Mouse (Mus musculus) CH12.LX (cell line): ENCODE results near the gene Atp1b3. TPM values are rescaled to one million over a fixed set of nuclear protein-coding genes. Genes with fewer than 3 reads are reported as not detected.
A peak's percentile ranks its signal among the peaks of the same experiment; 100 is the strongest.

Source experiments
- DNase-seq: peaks from one replicate; pipeline ENCODE4 v3.0.0-alpha.2; 2013; ENCODE audit errors: extremely low read depth
- H3K27ac ChIP-seq: 2 replicates; pipeline ENCODE4 v1.5.1; 2012; ENCODE audit warnings: low read depth, mild to moderate bottlenecking, control low read depth, moderate library complexity; ENCODE audit not compliant: insufficient read depth
- H3K27me3 ChIP-seq: replicated peaks from 2 replicates; pipeline ENCODE3; 2012; ENCODE audit warnings: inconsistent platforms
- H3K36me3 ChIP-seq, 2 experiments: replicated peaks in 1 of 2; 2 replicates each; pipeline versions ENCODE3 to v1.6.1; 2012; ENCODE audit warnings: inconsistent platforms in 1 of 2, low read length in 1 of 2, mild to moderate bottlenecking in 1 of 2, mixed read lengths in 1 of 2, moderate library complexity in 1 of 2; ENCODE audit not compliant: control insufficient read depth in 1 of 2, insufficient read depth in 1 of 2
- H3K4me1 ChIP-seq, 2 experiments: 2 replicates each; pipeline ENCODE4 v1.6.1; 2012; ENCODE audit warnings: inconsistent platforms in 1 of 2, moderate library complexity in 1 of 2; ENCODE audit not compliant: insufficient read depth in 2 of 2, control insufficient read depth in 1 of 2
- H3K4me2 ChIP-seq: 2 replicates; pipeline ENCODE4 v1.6.1; 2012; ENCODE audit warnings: low read depth, mild to moderate bottlenecking, control low read depth; ENCODE audit not compliant: poor library complexity, insufficient read depth, severe bottlenecking
- H3K4me3 ChIP-seq, 3 experiments: fragments of 150-350 bp in 1 of 3; sonication (generic) in 1 of 3; replicated peaks in 1 of 3; 2 replicates each; pipeline versions ENCODE3 to v1.5.1; 2011 to 2012; ENCODE audit warnings: low read depth in 2 of 3, low read length in 2 of 3, mild to moderate bottlenecking in 2 of 3, moderate library complexity in 2 of 3, control low read depth in 1 of 3, improper control_type of control experiment in 1 of 3, inconsistent platforms in 1 of 3, mixed read lengths in 1 of 3; ENCODE audit not compliant: poor library complexity in 1 of 3
- H3K79me2 ChIP-seq: replicated peaks from 2 replicates; pipeline ENCODE4 v1.6.1; 2012; ENCODE audit warnings: mild to moderate bottlenecking, moderate library complexity; ENCODE audit not compliant: control insufficient read depth, poor library complexity, insufficient read depth, severe bottlenecking; ENCODE audit errors: extremely low read depth
- H3K9ac ChIP-seq: 2 replicates; pipeline ENCODE4 v1.6.1; 2012; ENCODE audit warnings: low read depth, mild to moderate bottlenecking, control low read depth, moderate library complexity; ENCODE audit not compliant: insufficient read depth
- H3K9me3 ChIP-seq: replicated peaks from 2 replicates; pipeline ENCODE3; 2012; ENCODE audit warnings: low read length, inconsistent platforms, mixed read lengths
- BHLHE40 ChIP-seq: IDR thresholded peaks from 2 replicates; pipeline ENCODE4 v1.6.1; 2011; ENCODE audit warnings: mild to moderate bottlenecking, low read depth, low read length, improper control_type of control experiment
- CHD2 ChIP-seq: IDR thresholded peaks from 2 replicates; pipeline ENCODE4 v1.6.1; 2011; ENCODE audit warnings: low read length, improper control_type of control experiment
- CTCF ChIP-seq, 2 experiments: IDR thresholded peaks in 1 of 2; conservative IDR thresholded peaks in 1 of 2; 2 replicates each; pipeline ENCODE4 v1.5.1; 2011 to 2012; ENCODE audit warnings: low read depth in 2 of 2, low read length in 2 of 2, improper control_type of control experiment in 1 of 2, inconsistent platforms in 1 of 2, mild to moderate bottlenecking in 1 of 2, moderate library complexity in 1 of 2
- EP300 ChIP-seq: IDR thresholded peaks from 2 replicates; pipeline ENCODE4 v1.6.1; 2011; ENCODE audit warnings: low read length, improper control_type of control experiment
- ETS1 ChIP-seq: conservative IDR thresholded peaks from 2 replicates; pipeline ENCODE4 v1.6.1; 2012; ENCODE audit warnings: low read depth, mild to moderate bottlenecking, inconsistent platforms, low read length, improper control_type of control experiment, moderate library complexity
- GABPA ChIP-seq: IDR thresholded peaks from 2 replicates; pipeline ENCODE4 v1.6.1; 2012; ENCODE audit warnings: low read depth, low read length, improper control_type of control experiment, inconsistent platforms; ENCODE audit not compliant: insufficient replicate concordance
- HCFC1 ChIP-seq: IDR thresholded peaks from 2 replicates; pipeline ENCODE4 v1.6.1; 2012; ENCODE audit warnings: low read depth, mild to moderate bottlenecking, inconsistent platforms, low read length, improper control_type of control experiment
- IRF4 ChIP-seq: IDR thresholded peaks from 2 replicates; pipeline ENCODE4 v1.6.1; 2014; ENCODE audit warnings: low read depth, mild to moderate bottlenecking, inconsistent platforms, low read length, improper control_type of control experiment
- JUND ChIP-seq: conservative IDR thresholded peaks from 2 replicates; pipeline ENCODE4 v1.6.1; 2011; ENCODE audit warnings: low read depth, low read length, improper control_type of control experiment
- KAT2A ChIP-seq: IDR thresholded peaks from 2 replicates; pipeline ENCODE4 v1.6.1; 2012; ENCODE audit warnings: low read length, improper control_type of control experiment, inconsistent platforms; ENCODE audit not compliant: insufficient replicate concordance
- MAX ChIP-seq: IDR thresholded peaks from 2 replicates; pipeline ENCODE4 v1.6.1; 2011; ENCODE audit warnings: low read length, improper control_type of control experiment
- MEF2A ChIP-seq: IDR thresholded peaks from 2 replicates; pipeline ENCODE4 v1.6.1; 2014; ENCODE audit warnings: low read depth, mild to moderate bottlenecking, inconsistent platforms, low read length, improper control_type of control experiment, borderline replicate concordance
- MYC ChIP-seq: IDR thresholded peaks from 2 replicates; pipeline ENCODE4 v1.6.1; 2011; ENCODE audit warnings: low read depth, mild to moderate bottlenecking, improper control_type of control experiment, low read length
- NELFE ChIP-seq: IDR thresholded peaks from 2 replicates; pipeline ENCODE4 v1.6.1; 2011; ENCODE audit warnings: low read depth, low read length, improper control_type of control experiment
- PAX5 ChIP-seq: IDR thresholded peaks from 2 replicates; pipeline ENCODE4 v1.6.1; 2012; ENCODE audit warnings: low read length, inconsistent platforms, mixed read lengths
- POLR2AphosphoS2 ChIP-seq: IDR thresholded peaks from 2 replicates; pipeline ENCODE4 v1.6.1; 2011; ENCODE audit warnings: low read depth, low read length, improper control_type of control experiment
- RAD21 ChIP-seq: IDR thresholded peaks from 2 replicates; pipeline ENCODE4 v1.6.1; 2011; ENCODE audit warnings: low read depth, mild to moderate bottlenecking, low read length, improper control_type of control experiment, moderate library complexity
- SMC3 ChIP-seq: IDR thresholded peaks from 2 replicates; pipeline ENCODE4 v1.6.1; 2011; ENCODE audit warnings: low read depth, low read length, improper control_type of control experiment
- TBP ChIP-seq: conservative IDR thresholded peaks from 2 replicates; pipeline ENCODE4 v1.6.1; 2011; ENCODE audit warnings: low read depth, low read length, improper control_type of control experiment
- UBTF ChIP-seq: IDR thresholded peaks from 2 replicates; pipeline ENCODE4 v1.6.1; 2012; ENCODE audit warnings: low read depth, mild to moderate bottlenecking, inconsistent platforms, low read length, improper control_type of control experiment, moderate library complexity
- USF1 ChIP-seq: IDR thresholded peaks from 2 replicates; pipeline ENCODE4 v1.6.1; 2014; ENCODE audit warnings: low read depth, mild to moderate bottlenecking, inconsistent platforms, low read length, improper control_type of control experiment
- USF2 ChIP-seq: conservative IDR thresholded peaks from 2 replicates; pipeline ENCODE4 v1.6.1; 2011; ENCODE audit warnings: low read depth, low read length, improper control_type of control experiment
- ZNF384 ChIP-seq: IDR thresholded peaks from 2 replicates; pipeline ENCODE4 v1.6.1; 2012; ENCODE audit warnings: low read depth, low read length, improper control_type of control experiment, inconsistent platforms
- dilution Hi-C: fragments of 300-500 bp; cut with MboI; formaldehyde crosslinking; loops from 2 replicates; pipeline ENCODE4 v1.14.3; 2020; ENCODE audit warnings: low sequenced_read_pairs; ENCODE audit not compliant: extremely low pct_unique_long_range_greater_than_20kb, extremely low pct_ligation_motif_present
- in situ Hi-C: fragments of 300-500 bp; cut with MboI; formaldehyde crosslinking; loops from 3 replicates; pipeline ENCODE4 v1.14.3; 2019; ENCODE audit warnings: low sequenced_read_pairs, low pct_ligation_motif_present, low pct_unique_long_range_greater_than_20kb, mixed read lengths
- polyA plus RNA-seq: library from polyadenylated mRNA; unstranded; fragments of >175 nt; gene quantifications from 2 replicates; pipeline ENCODE4 v1.2.1, GENCODE M21; 2012; ENCODE audit warnings: low read depth; ENCODE audit not compliant: insufficient read length
- total RNA-seq, 2 experiments: library from RNA; depleted of rRNA; stranded (reverse); fragments of 300-350 nt in 1 of 2; fragments of >200 nt in 1 of 2; gene quantifications; 2 replicates each; pipeline ENCODE4 v1.2.3; 2012 to 2014

Gene Atp1b3
- total and polyA plus RNA-seq, 3 experiments: 66.4 to 129 (median 89.8) TPM

DNA sequence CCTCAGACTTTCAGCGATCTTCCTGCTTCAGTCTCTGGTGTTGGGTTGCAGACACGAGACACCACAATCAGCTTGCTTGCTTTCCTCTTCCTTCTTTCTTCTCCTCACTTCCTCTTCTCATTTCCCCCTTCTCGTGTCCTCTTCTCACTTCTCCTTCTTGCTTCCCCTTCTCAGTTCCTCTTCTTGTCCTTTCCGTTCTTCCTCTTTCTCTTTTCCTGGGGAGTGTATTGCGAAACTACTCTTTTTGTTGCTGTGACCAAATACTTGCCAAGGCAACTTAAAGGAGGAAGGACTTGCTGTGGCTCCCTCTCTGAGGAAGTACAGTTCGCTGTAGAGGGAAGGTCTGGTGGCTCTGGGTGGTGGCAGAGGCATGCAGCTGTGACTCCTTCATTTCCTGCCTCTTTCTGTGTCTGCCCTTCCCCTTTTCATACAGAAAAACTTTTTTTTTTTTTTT, 35.2 kb upstream of the Atp1b3 start (continued):
- TF ChIP-seq POLR2AphosphoS2 (no peak), RAD21 (no peak), BHLHE40 (0 out of 2 replicates have a peak, but pooled peaks have one; percentile 60), HCFC1 (no peak), CTCF (conservative IDR thresholded peaks at IDR 0.05 in 1 of 2, IDR thresholded peaks at IDR 0.05 in 1 of 2; ENCODE audit: low read depth in 2 of 2, low read length in 2 of 2) (no peak), EP300 (peak; percentile 82), NELFE (no peak), MAX (no peak), MYC (no peak), USF2 (no peak), KAT2A (no peak), ZNF384 (0 out of 2 replicates have a peak, but pooled peaks have one; percentile 19), CHD2 (peak; percentile 54; the same call in 1 of the 2 replicates), SMC3 (no peak), UBTF (no peak)

DNA sequence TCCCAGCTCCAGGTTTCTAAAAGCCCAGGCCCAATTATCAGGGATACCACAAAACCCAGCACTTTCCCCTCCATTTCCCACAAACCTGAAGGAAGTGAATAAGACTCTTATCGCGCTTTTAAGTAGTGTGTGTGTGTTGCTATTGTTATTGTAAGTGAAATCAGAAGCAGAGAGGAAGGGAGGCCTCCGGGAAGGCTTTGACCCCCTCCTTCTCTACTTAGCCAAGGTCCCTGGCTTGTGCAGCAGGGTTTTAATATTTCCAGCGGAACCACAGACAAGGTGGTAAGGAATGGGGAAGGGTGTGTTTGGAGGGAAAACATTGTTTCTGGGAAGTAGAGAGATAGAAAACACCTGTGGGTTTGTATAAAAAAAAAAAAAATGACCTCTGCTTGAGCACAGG, 34.4 kb upstream of the Atp1b3 start:
- Histone ChIP-seq H3K4me3 (no peak overlapping the region), H3K27me3 (no peaks in the 10 kb centered on the region), H3K9me3 (peaks cover 20% of the 10 kb centered on the region), H3K9ac (no peak overlapping the region), H3K4me2 (no peak overlapping the region), H3K79me2 (no peaks in the 10 kb centered on the region), H3K27ac (no peak overlapping the region), H3K36me3 (no peaks in the 10 kb centered on the region), H3K4me1 (peaks cover under 1 to 16% of the 10 kb centered on the region in 2 experiments; a peak in 3 of 4 replicates)
- in situ Hi-C loops: no loop called here
- TF ChIP-seq ETS1 (no peak), MEF2A (no peak), CHD2 (no peak), IRF4 (no peak), TBP (no peak), PAX5 (no peak), USF1 (no peak), SMC3 (no peak), MAX (no peak), CTCF (conservative IDR thresholded peaks at IDR 0.05 in 1 of 2, IDR thresholded peaks at IDR 0.05 in 1 of 2; ENCODE audit: low read depth in 2 of 2, low read length in 2 of 2) (no peak), GABPA (no peak), JUND (no peak)
- no peak for DNase-seq
- dilution Hi-C loops: no loop called here
